Mouse (Mus musculus) midbrain, embryonic 16.5 days (tissue): ENCODE results near the gene Psenen. TPM values are rescaled to one million over a fixed set of nuclear protein-coding genes. Genes with fewer than 3 reads are reported as not detected.

Experiments used
- ATAC-seq: fragments of 200-750 bp; cut with Nextera tagmentation; 2 replicates; pipeline ENCODE4 v1.8.0; 2017; ENCODE audit warnings: moderate TSS enrichment
- H3K27ac ChIP-seq: fragments of 300-500 bp; sonication (generic); 2 replicates; pipeline ENCODE4 v1.5.1; 2014; ENCODE audit warnings: mild to moderate bottlenecking, low read length, mixed read lengths
- H3K27me3 ChIP-seq: fragments of 300-500 bp; sonication (generic); 2 replicates; pipeline ENCODE4 v1.6.1; 2014; ENCODE audit warnings: low read depth, low read length, mixed read lengths; ENCODE audit not compliant: control insufficient read depth, insufficient read depth
- H3K36me3 ChIP-seq: fragments of 300-500 bp; sonication (generic); 2 replicates; pipeline ENCODE4 v1.6.1; 2014; ENCODE audit warnings: mild to moderate bottlenecking, low read length, moderate library complexity, mixed read lengths; ENCODE audit not compliant: control insufficient read depth, insufficient read depth
- H3K4me1 ChIP-seq: fragments of 300-500 bp; sonication (generic); 2 replicates; pipeline ENCODE4 v1.6.1; 2014; ENCODE audit warnings: mild to moderate bottlenecking, low read length, mixed read lengths; ENCODE audit not compliant: control insufficient read depth, insufficient read depth
- H3K4me2 ChIP-seq: fragments of 300-500 bp; sonication (generic); 2 replicates; pipeline ENCODE4 v1.6.1; 2014; ENCODE audit warnings: mild to moderate bottlenecking, low read length, mixed read lengths
- H3K4me3 ChIP-seq: fragments of 300-500 bp; sonication (generic); 2 replicates; pipeline ENCODE4 v1.5.1; 2014; ENCODE audit warnings: low read depth, mild to moderate bottlenecking, low read length, moderate library complexity, mixed read lengths
- H3K9ac ChIP-seq: fragments of 300-500 bp; sonication (generic); 2 replicates; pipeline ENCODE4 v1.6.1; 2014; ENCODE audit warnings: low read depth, low read length, mixed read lengths
- H3K9me3 ChIP-seq: fragments of 300-500 bp; sonication (generic); replicated peaks from 2 replicates; pipeline ENCODE4 v1.6.1; 2014; ENCODE audit warnings: mild to moderate bottlenecking, low read length, mixed read lengths; ENCODE audit not compliant: control insufficient read depth, poor library complexity, severe bottlenecking
- WGBS: fragments of 180-500 bp; shearing (Covaris S2); extraction: QIAGEN DNeasy Blood & Tissue Kit; methylation state at CpG from one replicate; pipeline ENCODE4 v1.1.7; 2014; 5-methylcytosine and 5-hydroxymethylcytosine counted together
- polyA plus RNA-seq: library from polyadenylated mRNA; unstranded; fragments of >200 nt; fragmentation: Nextera tagmentation; extraction: Ambion mirVana; gene quantifications from 2 replicates; pipeline ENCODE4 v1.2.1, GENCODE M21; 2015

The Psenen gene
- polyA plus RNA-seq, 1 experiment from 2014 or later: 116 TPM

- Histone ChIP-seq H3K27ac (no peak overlapping the region), H3K4me2 (no peak overlapping the region; the same call in 1 of the 2 replicates), H3K36me3 (no peaks in the 10 kb centered on the region), H3K4me1 (peaks cover 4% of the 10 kb centered on the region; the same call in 1 of the 2 replicates), H3K9ac (no peak overlapping the region), H3K9me3 (no peaks in the 10 kb centered on the region), H3K27me3 (no peaks in the 10 kb centered on the region), H3K4me3 (no peak overlapping the region)
- no peak; the same call in 1 of the 2 replicates for ATAC-seq
- 76% methylated on average over 7 of the region's 7 CpGs for WGBS
Observed at GRCm38 (mm10) chr7:30600651-30601050, 37.2 kb upstream of the Psenen start.

GRCm38 (mm10) chr7:30599933-30600353 is 36.5 kb upstream of the Psenen start:
- Histone ChIP-seq H3K4me2 (peak overlapping the region; percentile 32), H3K27me3 (no peaks in the 10 kb centered on the region), H3K4me3 (no peak overlapping the region), H3K36me3 (no peaks in the 10 kb centered on the region), H3K9ac (no peak overlapping the region), H3K9me3 (no peaks in the 10 kb centered on the region), H3K4me1 (peaks cover 4% of the 10 kb centered on the region; the same call in 1 of the 2 replicates), H3K27ac (no peak overlapping the region)
- ATAC-seq: peak; percentile 98
- WGBS: under 1% methylated on average over 16 of the region's 16 CpGs

- Histone ChIP-seq H3K36me3 (no peaks in the 10 kb centered on the region), H3K4me3 (no peak within 1 kb of the TSS), H3K4me1 (peaks cover 4% of the 10 kb centered on the region; the same call in 1 of the 2 replicates), H3K4me2 (peak within 1 kb of the TSS; percentile 32), H3K9ac (no peak within 1 kb of the TSS), H3K27me3 (no peaks in the 10 kb centered on the region), H3K9me3 (no peaks in the 10 kb centered on the region), H3K27ac (no peak within 1 kb of the TSS)
- WGBS: 95% methylated on average over 12 of the region's 12 CpGs
- no peak for ATAC-seq
Observed at GRCm38 (mm10) chr7:30598786-30599185, 35.4 kb upstream of the Psenen start, which contains the start of gene Zbtb32. Gene Zbtb32 (minus strand): TSS chr7:30598909.

- Histone ChIP-seq H3K27ac (no peak overlapping the region), H3K4me2 (no peak overlapping the region), H3K9ac (no peak overlapping the region), H3K4me1 (peaks cover 4% of the 10 kb centered on the region; the same call in 1 of the 2 replicates), H3K36me3 (no peaks in the 10 kb centered on the region), H3K4me3 (no peak overlapping the region), H3K27me3 (no peaks in the 10 kb centered on the region), H3K9me3 (no peaks in the 10 kb centered on the region)
- no peak for ATAC-seq
- WGBS: 69% methylated on average over 5 of the region's 5 CpGs
Observed at GRCm38 (mm10) chr7:30596811-30597210, 33.4 kb upstream of the Psenen start.

GRCm38 (mm10) chr7:30596093-30596492 is 32.7 kb upstream of the Psenen start:
- peaks cover 4% of the 10 kb centered on the region; the same call in 1 of the 2 replicates for H3K4me1 ChIP-seq
- no peak overlapping the region for H3K27ac ChIP-seq
- H3K36me3 ChIP-seq: no peaks in the 10 kb centered on the region
- H3K9me3 ChIP-seq: no peaks in the 10 kb centered on the region
- no peak overlapping the region for H3K4me3 ChIP-seq
- H3K9ac ChIP-seq: no peak overlapping the region
- no peaks in the 10 kb centered on the region for H3K27me3 ChIP-seq
- no peak overlapping the region for H3K4me2 ChIP-seq
- no peak for ATAC-seq
- WGBS: 86% methylated on average over 5 of the region's 5 CpGs

GRCm38 (mm10) chr7:30594510-30595024 is 31.1 kb upstream of the Psenen start:
- WGBS: 59% methylated on average over 4 of the region's 4 CpGs
- Histone ChIP-seq H3K27me3 (no peaks in the 10 kb centered on the region), H3K27ac (no peak overlapping the region), H3K4me1 (peaks cover 6% of the 10 kb centered on the region), H3K4me3 (no peak overlapping the region), H3K9ac (no peak overlapping the region), H3K9me3 (no peaks in the 10 kb centered on the region), H3K36me3 (no peaks in the 10 kb centered on the region), H3K4me2 (no peak overlapping the region)
- ATAC-seq: no peak

- Histone ChIP-seq H3K27me3 (no peaks in the 10 kb centered on the region), H3K4me3 (no peak overlapping the region), H3K9ac (no peak overlapping the region), H3K4me1 (peaks cover 5% of the 10 kb centered on the region), H3K9me3 (no peaks in the 10 kb centered on the region), H3K36me3 (no peaks in the 10 kb centered on the region), H3K27ac (no peak overlapping the region), H3K4me2 (no peak overlapping the region)
- no peak for ATAC-seq
- 65% methylated on average over 10 of the region's 10 CpGs for WGBS
Observed at GRCm38 (mm10) chr7:30593579-30594509, 30.4 kb upstream of the Psenen start.

- Histone ChIP-seq H3K27ac (no peak overlapping the region), H3K27me3 (no peaks in the 10 kb centered on the region), H3K4me3 (no peak overlapping the region), H3K4me1 (peaks cover 5% of the 10 kb centered on the region), H3K4me2 (no peak overlapping the region), H3K9ac (no peak overlapping the region), H3K9me3 (no peaks in the 10 kb centered on the region), H3K36me3 (no peaks in the 10 kb centered on the region)
- 58% methylated on average over 5 of the region's 5 CpGs for WGBS
- no peak for ATAC-seq
Observed at GRCm38 (mm10) chr7:30592772-30593423, 29.5 kb upstream of the Psenen start.

- Histone ChIP-seq H3K4me1 (peaks cover 16% of the 10 kb centered on the region), H3K9me3 (no peaks in the 10 kb centered on the region), H3K9ac (no peak overlapping the region), H3K27ac (no peak overlapping the region), H3K27me3 (no peaks in the 10 kb centered on the region), H3K36me3 (no peaks in the 10 kb centered on the region), H3K4me2 (no peak overlapping the region), H3K4me3 (no peak overlapping the region)
- 15% methylated on average over 4 of the region's 4 CpGs for WGBS
- ATAC-seq: no peak
Observed at GRCm38 (mm10) chr7:30591605-30591951, 28.2 kb upstream of the Psenen start.
